Mouse (Mus musculus) liver, embryonic 14.5 days (tissue): ENCODE measurements at regions not wholly inside any gene's neighbourhood (a gene's known extent, or its start where the extent isn't known, plus 50 kb on each side); places are given as distances from the start of the nearest gene placed in this dataset.
A peak's percentile ranks its signal among the peaks of the same experiment; 100 is the strongest.

ENCODE experiments used
- CTCF ChIP-seq: IDR thresholded peaks from 2 replicates; pipeline ENCODE4 v1.5.1; 2016; ENCODE audit warnings: antibody characterized with exemption, low read depth, control low read depth
- EP300 ChIP-seq: IDR thresholded peaks from 2 replicates; pipeline ENCODE4 v1.6.1; 2016; ENCODE audit warnings: antibody characterized with exemption, low read depth

DNA sequence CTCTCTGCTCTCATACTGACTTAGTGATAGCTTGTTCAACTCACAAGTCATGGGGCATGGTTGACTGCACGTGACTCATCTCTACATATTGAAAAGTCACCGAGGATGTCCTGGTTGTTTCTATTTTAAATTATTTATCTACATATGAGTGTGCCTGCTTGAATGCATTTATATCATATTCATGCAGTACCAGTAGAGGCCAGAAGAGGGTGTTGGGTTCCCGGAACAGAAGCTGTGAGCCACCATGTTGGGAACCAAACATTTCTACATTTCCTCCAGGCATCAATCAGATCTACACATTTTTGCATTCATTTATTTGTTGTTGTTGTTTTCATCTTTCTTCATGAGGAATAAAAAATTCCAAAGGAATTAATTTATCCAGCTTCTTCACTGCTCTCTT lies 214.6 kb upstream of the Tgfbr2 start:
- no peak for TF ChIP-seq EP300
- TF ChIP-seq CTCF = peak; percentile 43; the same call in 1 of the 2 replicates
